Mouse (Mus musculus) large intestine, adult 2 months (tissue): ENCODE data around the gene Lrmp. TPM values are rescaled to one million over a fixed set of nuclear protein-coding genes. Genes with fewer than 3 reads are reported as not detected.

Source experiments
- DNase-seq: peaks from one replicate; pipeline ENCODE4 v3.0.0-alpha.2; 2012; ENCODE audit warnings: low read depth, low spot score
- WGBS: fragments of 180-500 bp; shearing (Covaris S2); methylation state at CpG from one replicate; pipeline ENCODE4 v1.1.7; 2018; 5-methylcytosine and 5-hydroxymethylcytosine counted together
- polyA plus RNA-seq: library from polyadenylated mRNA; depleted of rRNA; stranded (reverse); fragments of >200 nt; gene quantifications from 2 replicates; pipeline ENCODE4 v1.2.3, GENCODE M21; 2012; rRNA removed

The Lrmp gene
- polyA plus RNA-seq, 1 experiment = 12.4 TPM

DNA sequence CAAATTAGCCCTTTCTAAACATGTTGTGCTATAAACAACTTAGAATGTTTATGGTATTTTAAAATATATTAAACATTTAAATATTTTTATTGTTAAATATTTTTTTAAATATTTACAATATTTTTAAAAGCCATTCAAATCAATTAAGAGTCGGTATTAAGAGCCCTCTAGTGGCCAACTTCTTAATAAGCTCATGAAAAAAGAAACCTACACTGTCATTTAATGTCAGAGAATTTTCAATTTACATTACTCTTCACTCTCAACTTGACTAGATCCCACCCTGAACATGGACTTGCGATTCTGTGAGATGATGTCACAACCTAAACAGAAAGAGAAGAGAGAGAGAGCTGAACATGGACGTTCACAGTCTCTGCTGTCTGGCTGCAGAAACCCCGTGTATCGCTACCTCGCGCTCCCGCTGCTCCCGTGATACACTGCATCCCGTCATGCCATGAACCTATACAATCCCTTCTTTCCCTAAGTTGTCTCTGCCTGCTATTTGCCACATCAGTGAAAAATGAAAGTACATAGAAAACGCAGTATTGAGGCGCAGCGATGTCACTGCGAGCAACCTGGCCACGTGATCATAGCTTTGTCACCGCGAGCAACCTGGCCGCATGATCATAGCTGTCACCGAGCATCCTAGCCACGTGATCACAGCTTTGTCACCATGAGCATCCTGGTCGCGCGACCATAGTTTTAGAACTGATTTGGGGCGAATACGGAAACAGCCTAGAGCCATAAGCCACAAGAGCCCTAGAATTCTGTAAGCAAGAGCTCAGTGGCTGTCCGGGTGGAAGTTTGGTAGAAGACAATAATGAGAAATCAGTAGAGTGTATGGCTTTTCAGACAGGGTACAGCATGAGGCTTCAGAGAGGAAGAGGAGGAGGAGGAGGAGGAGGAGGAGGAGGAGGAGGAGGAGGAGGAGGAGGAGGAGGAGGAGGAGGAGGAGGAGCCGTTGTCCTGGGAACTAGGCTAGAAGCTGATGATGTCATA lies 71.9 kb downstream of the Lrmp start:
- WGBS = 48% methylated on average over 27 of the region's 27 CpGs

DNA sequence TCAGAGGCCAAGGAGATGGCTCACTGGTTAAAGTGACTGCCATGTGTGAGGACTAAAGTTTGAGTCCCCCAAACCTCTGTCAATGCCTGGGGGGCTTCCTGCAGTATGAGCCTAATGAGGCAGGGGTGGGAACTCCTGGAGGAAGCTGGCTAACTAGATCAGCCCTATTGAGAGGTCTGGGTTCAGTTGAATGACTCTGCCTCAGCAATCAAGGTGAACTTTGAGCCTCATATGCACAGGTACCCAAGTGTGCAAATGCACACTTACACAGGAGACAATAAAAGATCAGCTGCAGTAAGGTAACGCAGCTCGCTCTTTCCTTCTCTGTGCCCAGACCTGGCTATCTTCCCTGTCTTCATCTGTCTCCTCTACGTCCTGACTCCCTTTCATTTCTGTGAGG lies 77.6 kb downstream of the Lrmp start:
- no peak for DNase-seq
- WGBS = 24% methylated on average over 3 of the region's 3 CpGs

More for the DNA sequence above, 71.9 kb downstream of the Lrmp start:
- no peak for DNase-seq

DNA sequence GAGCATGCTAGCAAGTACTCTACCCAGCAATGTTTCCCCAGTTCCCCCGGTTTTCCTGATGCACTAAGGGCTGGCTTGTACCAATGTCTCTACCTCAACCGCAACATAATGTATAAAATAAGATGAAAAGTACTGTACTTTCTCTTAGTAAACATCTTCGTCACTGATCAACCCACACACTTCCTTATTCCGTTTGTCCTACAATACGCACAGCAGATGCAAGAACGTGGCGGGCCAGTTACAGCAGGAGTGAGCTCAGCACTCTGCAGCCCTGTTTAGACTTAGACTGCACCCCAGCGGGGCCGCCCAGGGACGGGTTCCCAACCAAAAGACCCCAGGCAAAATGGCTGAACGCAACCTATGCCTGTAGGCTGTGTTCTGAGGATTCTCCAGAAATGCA lies 78.0 kb downstream of the Lrmp start:
- WGBS = 22% methylated on average over 11 of the region's 11 CpGs
- DNase-seq = no peak

GRCm38 (mm10) chr6:145197949-145198686 lies 82.7 kb downstream of the Lrmp start:
- WGBS = 92% methylated on average over 8 of the region's 8 CpGs

DNA sequence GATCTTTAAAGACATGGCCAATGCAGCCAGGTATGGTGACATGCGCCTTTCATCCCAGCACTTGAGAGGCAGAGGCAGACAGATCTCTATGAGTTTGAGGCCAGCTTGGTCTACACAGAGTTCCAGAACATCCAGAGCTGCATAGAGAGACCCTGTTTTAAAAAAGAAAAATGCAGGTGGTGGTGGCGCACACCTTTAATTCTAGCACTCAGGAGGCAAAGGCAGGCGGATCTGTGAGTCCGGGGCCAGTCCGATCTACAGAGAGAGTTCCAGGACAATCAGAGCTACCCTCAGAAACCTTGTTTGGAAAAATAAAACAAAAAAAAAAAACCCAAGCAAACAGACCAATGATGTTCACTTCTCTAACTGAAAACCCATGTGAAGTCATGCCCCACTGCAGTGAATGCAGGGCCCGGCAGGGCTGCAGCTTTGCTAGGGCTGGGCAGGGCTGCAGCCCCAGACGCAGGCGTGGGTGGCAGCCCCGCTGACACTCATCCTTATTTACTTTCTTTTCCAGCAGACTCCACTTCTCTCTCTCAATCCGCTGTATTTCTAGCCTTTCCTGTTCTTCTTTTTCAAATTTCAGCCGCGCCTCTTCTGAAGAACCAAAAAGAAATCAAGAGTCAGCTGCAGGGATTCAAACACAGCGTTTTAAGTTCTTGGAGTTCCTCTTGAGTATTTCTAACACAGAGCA lies 87.1 kb downstream of the Lrmp start:
- no peak for DNase-seq
- WGBS = 66% methylated on average over 13 of the region's 13 CpGs

More at GRCm38 (mm10) chr6:145197949-145198686, 82.7 kb downstream of the Lrmp start:
- no peak for DNase-seq

GRCm38 (mm10) chr6:145204440-145204839 lies 89.0 kb downstream of the Lrmp start:
- 49% methylated on average over 6 of the region's 6 CpGs for WGBS
- DNase-seq = no peak

- no peak for DNase-seq
- WGBS = 87% methylated on average over 10 of the region's 10 CpGs
Observed at GRCm38 (mm10) chr6:145205142-145205541, 89.7 kb downstream of the Lrmp start.

- WGBS = 24% methylated on average over 8 of the region's 8 CpGs
- no peak for DNase-seq
Observed at GRCm38 (mm10) chr6:145210056-145210680, 94.7 kb downstream of the Lrmp start.

- DNase-seq = peak; percentile 100
- WGBS = under 1% methylated on average over 36 of the region's 36 CpGs
Observed at GRCm38 (mm10) chr6:145210816-145211338, 95.4 kb downstream of the Lrmp start, which contains the start of the genes Casc1 and Etfrf1. Casc1 (minus strand) TSS chr6:145211005. Etfrf1 (plus strand) TSS chr6:145211134.

- no peak for DNase-seq
- WGBS = under 1% methylated on average over 21 of the region's 21 CpGs
Observed at GRCm38 (mm10) chr6:145211376-145212305, 96.2 kb downstream of the Lrmp start.

DNA sequence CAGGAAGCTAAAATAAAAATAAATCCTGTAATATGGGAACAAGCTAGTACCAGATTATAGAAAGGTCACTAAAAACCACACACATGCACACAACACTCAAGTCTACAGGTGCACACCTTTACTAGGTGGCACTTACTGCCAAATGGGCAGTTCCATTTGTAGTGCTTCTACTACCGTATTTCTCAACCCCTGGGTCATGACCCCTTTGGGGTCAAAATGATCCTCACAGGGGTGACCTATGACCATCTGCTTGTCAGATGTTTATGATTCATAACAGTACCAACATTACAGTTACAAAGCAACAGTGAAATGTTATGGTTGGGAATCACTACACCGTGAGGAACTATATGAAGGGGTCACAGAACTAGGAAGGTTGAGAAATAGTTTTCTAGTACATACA lies 98.5 kb downstream of the Lrmp start:
- DNase-seq = no peak
- 75% methylated on average over 2 of the region's 2 CpGs for WGBS

GRCm38 (mm10) chr6:145215826-145216225 lies 100.4 kb downstream of the Lrmp start:
- WGBS = 84% methylated on average over 3 of the region's 3 CpGs

DNA sequence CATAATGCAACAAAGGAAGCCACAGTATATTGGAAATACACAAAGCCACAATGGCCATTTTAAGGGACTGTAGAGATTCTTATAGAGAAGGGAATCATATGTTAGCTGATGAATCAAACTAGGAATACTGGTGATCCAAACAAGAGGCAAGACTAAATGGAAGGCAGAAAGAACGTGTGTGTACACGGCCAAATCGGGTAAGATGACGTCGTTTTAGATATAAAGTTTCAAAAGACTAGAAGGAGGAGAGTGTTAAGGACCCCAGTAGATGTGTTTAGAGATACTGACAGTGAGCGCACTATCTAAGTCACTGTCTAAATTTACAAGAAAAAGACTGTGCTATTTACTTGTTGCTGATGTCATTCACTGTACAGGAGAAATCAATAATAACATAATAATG lies 108.8 kb downstream of the Lrmp start:
- DNase-seq = no peak
- WGBS = 91% methylated on average over 6 of the region's 6 CpGs

More at GRCm38 (mm10) chr6:145215826-145216225, 100.4 kb downstream of the Lrmp start:
- no peak for DNase-seq

Other genes starting within 250 kb of the Lrmp start
- gene Bcat1, start 39.5 kb upstream of the Lrmp start, polyA plus RNA-seq = 0.58 and 0.62 TPM in 2 replicates
- 0.18 and 0.19 TPM in 2 replicates for gene Casc1, start 95.4 kb downstream of the Lrmp start, polyA plus RNA-seq
- 4.5 and 6.0 TPM in 2 replicates for gene Etfrf1, start 95.5 kb downstream of the Lrmp start, polyA plus RNA-seq
- gene Kras, start 134.6 kb downstream of the Lrmp start, polyA plus RNA-seq = 35.9 and 36.2 TPM in 2 replicates